Mouse (Mus musculus) hindbrain, embryonic 13.5 days (tissue): ENCODE measurements around the gene Cox7a1. TPM values are rescaled to one million over a fixed set of nuclear protein-coding genes. Genes with fewer than 3 reads are reported as not detected.
"Not testable (repeated sequence)": the region's sequence is repeated elsewhere in the genome, so short reads cannot be mapped to it uniquely, and the experiment has no call there.

Experiments used
- ATAC-seq: fragments of 200-750 bp; cut with Nextera tagmentation; 2 replicates; pipeline ENCODE4 v1.8.0; 2017; ENCODE audit warnings: moderate TSS enrichment; ENCODE audit not compliant: low FRiP score
- H3K27ac ChIP-seq: fragments of 300-500 bp; sonication (generic); 2 replicates; pipeline ENCODE4 v1.5.1; 2015; ENCODE audit warnings: inconsistent platforms, mild to moderate bottlenecking, moderate library complexity
- H3K27me3 ChIP-seq: fragments of 300-500 bp; sonication (generic); 2 replicates; pipeline ENCODE4 v1.6.1; 2015; ENCODE audit warnings: mild to moderate bottlenecking, inconsistent platforms
- H3K36me3 ChIP-seq: fragments of 300-500 bp; sonication (generic); 2 replicates; pipeline ENCODE4 v1.6.1; 2015; ENCODE audit warnings: mild to moderate bottlenecking, inconsistent platforms
- H3K4me1 ChIP-seq: fragments of 300-500 bp; sonication (generic); replicated peaks from 2 replicates; pipeline ENCODE4 v1.6.1; 2015; ENCODE audit warnings: inconsistent platforms
- H3K4me2 ChIP-seq: fragments of 300-500 bp; sonication (generic); 2 replicates; pipeline ENCODE4 v1.6.1; 2015; ENCODE audit warnings: inconsistent platforms, mild to moderate bottlenecking, moderate library complexity
- H3K4me3 ChIP-seq: fragments of 300-500 bp; sonication (generic); 2 replicates; pipeline ENCODE4 v1.5.1; 2015; ENCODE audit warnings: mild to moderate bottlenecking, inconsistent platforms
- H3K9ac ChIP-seq: fragments of 300-500 bp; sonication (generic); 2 replicates; pipeline ENCODE4 v1.6.1; 2015; ENCODE audit warnings: mild to moderate bottlenecking, inconsistent platforms
- H3K9me3 ChIP-seq: fragments of 300-500 bp; sonication (generic); 2 replicates; pipeline ENCODE4 v1.6.1; 2016; ENCODE audit warnings: inconsistent platforms
- WGBS: fragments of 180-500 bp; shearing (Covaris S2); methylation state at CpG from one replicate; pipeline ENCODE4 v1.1.7; 2015; 5-methylcytosine and 5-hydroxymethylcytosine counted together
- polyA plus RNA-seq: library from polyadenylated mRNA; unstranded; fragments of >200 nt; fragmentation: Nextera tagmentation; extraction: Ambion mirVana; gene quantifications from 2 replicates; pipeline ENCODE4 v1.2.1, GENCODE M21; 2015

Gene Cox7a1
- polyA plus RNA-seq, 1 experiment from 2014 or later: 8.0 TPM

- H3K36me3 ChIP-seq: peaks cover 25% of the 10 kb centered on the region
- 29% methylated on average over 11 of the region's 11 CpGs for WGBS
- H3K4me2 ChIP-seq: peak overlapping the region; percentile 77
- ATAC-seq: peak; percentile 50
- peak overlapping the region; percentile 79 for H3K9ac ChIP-seq
- peak overlapping the region; percentile 62 for H3K4me3 ChIP-seq
- peaks cover 28% of the 10 kb centered on the region for H3K4me1 ChIP-seq
- peak overlapping the region; percentile 92 for H3K27ac ChIP-seq
- no peaks in the 10 kb centered on the region for H3K27me3 ChIP-seq
- peaks cover 10% of the 10 kb centered on the region; the same call in 1 of the 2 replicates for H3K9me3 ChIP-seq
Observed at GRCm38 (mm10) chr7:30170283-30170951, 13.5 kb upstream of the Cox7a1 start.

- H3K27ac ChIP-seq: no peak overlapping the region
- H3K4me1 ChIP-seq: 0 out of 2 replicates have a peak, but pooled peaks cover under 1% of the 10 kb centered on the region
- H3K4me3 ChIP-seq: no peak overlapping the region
- no peak overlapping the region for H3K9ac ChIP-seq
- WGBS: 89% methylated on average over 12 of the region's 12 CpGs
- no peaks in the 10 kb centered on the region for H3K27me3 ChIP-seq
- H3K4me2 ChIP-seq: no peak overlapping the region
- H3K9me3 ChIP-seq: no peaks in the 10 kb centered on the region
- ATAC-seq: no peak
- peaks cover 41% of the 10 kb centered on the region for H3K36me3 ChIP-seq
Observed at GRCm38 (mm10) chr7:30176474-30176873, 7.5 kb upstream of the Cox7a1 start.

GRCm38 (mm10) chr7:30178256-30178655 is 5.7 kb upstream of the Cox7a1 start:
- 0 out of 2 replicates have a peak, but pooled peaks cover 3% of the 10 kb centered on the region for H3K4me1 ChIP-seq
- H3K9me3 ChIP-seq: no peaks in the 10 kb centered on the region
- no peak overlapping the region for H3K9ac ChIP-seq
- H3K27me3 ChIP-seq: no peaks in the 10 kb centered on the region
- 92% methylated on average over 11 of the region's 11 CpGs for WGBS
- ATAC-seq: no peak
- H3K4me2 ChIP-seq: no peak overlapping the region
- no peak overlapping the region for H3K27ac ChIP-seq
- H3K4me3 ChIP-seq: no peak overlapping the region
- peaks cover 41% of the 10 kb centered on the region for H3K36me3 ChIP-seq

- Histone ChIP-seq H3K4me3 (no peak overlapping the region), H3K4me2 (no peak overlapping the region), H3K9me3 (no peaks in the 10 kb centered on the region), H3K4me1 (peaks cover 11% of the 10 kb centered on the region), H3K27me3 (no peaks in the 10 kb centered on the region), H3K9ac (0 out of 2 replicates have a peak overlapping the region, but pooled peaks have one; percentile 3), H3K36me3 (peaks cover 42% of the 10 kb centered on the region), H3K27ac (peak overlapping the region; percentile 40; the same call in 1 of the 2 replicates)
- peak; percentile 36; the same call in 1 of the 2 replicates for ATAC-seq
- WGBS: 5% methylated on average over 4 of the region's 4 CpGs
Observed at GRCm38 (mm10) chr7:30181308-30181707, 2.6 kb upstream of the Cox7a1 start.

GRCm38 (mm10) chr7:30181929-30182328 is 2.0 kb upstream of the Cox7a1 start:
- H3K4me3 ChIP-seq, H3K4me2 ChIP-seq, ATAC-seq, H3K27me3 ChIP-seq, H3K9me3 ChIP-seq: not testable (repeated sequence)
- H3K36me3 ChIP-seq: peaks cover 42% of the 10 kb centered on the region
- WGBS: 94% methylated on average over 10 of the region's 10 CpGs
- H3K4me1 ChIP-seq: peaks cover 11% of the 10 kb centered on the region
- 0 out of 2 replicates have a peak overlapping the region, but pooled peaks have one; percentile 3 for H3K9ac ChIP-seq
- peak overlapping the region; percentile 40; the same call in 1 of the 2 replicates for H3K27ac ChIP-seq

GRCm38 (mm10) chr7:30183189-30183588 is 755 bp upstream of the Cox7a1 start:
- Histone ChIP-seq H3K4me1 (peaks cover 11% of the 10 kb centered on the region), H3K36me3 (peaks cover 44% of the 10 kb centered on the region)
- WGBS: 71% methylated on average over 7 of the region's 7 CpGs
- H3K9ac ChIP-seq, ATAC-seq, H3K9me3 ChIP-seq, H3K4me3 ChIP-seq, H3K27ac ChIP-seq, H3K27me3 ChIP-seq, H3K4me2 ChIP-seq: not testable (repeated sequence)

GRCm38 (mm10) chr7:30184641-30185348 is 851 bp downstream of the Cox7a1 start:
- 76% methylated on average over 13 of the region's 13 CpGs for WGBS
- Histone ChIP-seq H3K4me1 (peaks cover 11% of the 10 kb centered on the region), H3K27me3 (no peaks in the 10 kb centered on the region), H3K4me3 (no peak overlapping the region), H3K9me3 (no peaks in the 10 kb centered on the region), H3K36me3 (peaks cover 49% of the 10 kb centered on the region), H3K4me2 (peak overlapping the region; percentile 45), H3K9ac (no peak overlapping the region), H3K27ac (no peak overlapping the region)
- ATAC-seq: no peak

GRCm38 (mm10) chr7:30188344-30189115 is 4.6 kb downstream of the Cox7a1 start:
- Histone ChIP-seq H3K27ac (no peak overlapping the region), H3K9ac (no peak overlapping the region), H3K4me2 (no peak overlapping the region), H3K9me3 (no peaks in the 10 kb centered on the region), H3K4me1 (peaks cover 22% of the 10 kb centered on the region), H3K36me3 (peaks cover 72% of the 10 kb centered on the region), H3K4me3 (no peak overlapping the region), H3K27me3 (no peaks in the 10 kb centered on the region)
- no peak for ATAC-seq
- WGBS: 93% methylated on average over 12 of the region's 12 CpGs

GRCm38 (mm10) chr7:30189116-30189491 is 5.2 kb downstream of the Cox7a1 start:
- H3K9me3 ChIP-seq: no peaks in the 10 kb centered on the region
- no peak overlapping the region for H3K9ac ChIP-seq
- 90% methylated on average over 4 of the region's 4 CpGs for WGBS
- no peak overlapping the region for H3K4me3 ChIP-seq
- H3K27ac ChIP-seq: no peak overlapping the region
- H3K4me1 ChIP-seq: peaks cover 18% of the 10 kb centered on the region
- no peaks in the 10 kb centered on the region for H3K27me3 ChIP-seq
- peaks cover 72% of the 10 kb centered on the region for H3K36me3 ChIP-seq
- no peak overlapping the region for H3K4me2 ChIP-seq
- ATAC-seq: no peak

- H3K36me3 ChIP-seq: peaks cover 50% of the 10 kb centered on the region
Observed at GRCm38 (mm10) chr7:30192088-30192487, 8.1 kb downstream of the Cox7a1 start.

GRCm38 (mm10) chr7:30193013-30193412 is 9.1 kb downstream of the Cox7a1 start:
- peak overlapping the region; percentile 88 for H3K9ac ChIP-seq
- peaks cover 41% of the 10 kb centered on the region for H3K36me3 ChIP-seq
- peak overlapping the region; percentile 88 for H3K4me2 ChIP-seq
- H3K27ac ChIP-seq: 0 out of 2 replicates have a peak overlapping the region, but pooled peaks have one; percentile 89
- peak overlapping the region; percentile 80 for H3K4me3 ChIP-seq
- WGBS: 25% methylated on average over 9 of the region's 9 CpGs
- H3K9me3 ChIP-seq: no peaks in the 10 kb centered on the region
- ATAC-seq: 0 out of 2 replicates have a peak, but pooled peaks have one; percentile 0
- no peaks in the 10 kb centered on the region for H3K27me3 ChIP-seq
- H3K4me1 ChIP-seq: peaks cover 19% of the 10 kb centered on the region

More at GRCm38 (mm10) chr7:30192088-30192487, 8.1 kb downstream of the Cox7a1 start:
- ATAC-seq: no peak
- Histone ChIP-seq H3K4me1 (peaks cover 19% of the 10 kb centered on the region), H3K27ac (no peak overlapping the region), H3K4me3 (no peak overlapping the region), H3K9me3 (no peaks in the 10 kb centered on the region), H3K9ac (no peak overlapping the region), H3K27me3 (no peaks in the 10 kb centered on the region), H3K4me2 (no peak overlapping the region)
- WGBS: 90% methylated on average over 12 of the region's 12 CpGs

- no peaks in the 10 kb centered on the region for H3K27me3 ChIP-seq
- H3K27ac ChIP-seq: peak overlapping the region; percentile 89
- H3K4me3 ChIP-seq: peak overlapping the region; percentile 80
- H3K36me3 ChIP-seq: peaks cover 35% of the 10 kb centered on the region
- peaks cover 23% of the 10 kb centered on the region for H3K4me1 ChIP-seq
- H3K9me3 ChIP-seq: no peaks in the 10 kb centered on the region
- under 1% methylated on average over 24 of the region's 26 CpGs for WGBS
- H3K4me2 ChIP-seq: peak overlapping the region; percentile 88
- peak; percentile 58 for ATAC-seq
- H3K9ac ChIP-seq: peak overlapping the region; percentile 88
Observed at GRCm38 (mm10) chr7:30193581-30194100, 9.7 kb downstream of the Cox7a1 start.
